Mouse (Mus musculus): ENCODE data around the gene Cacna1g.

DNA sequence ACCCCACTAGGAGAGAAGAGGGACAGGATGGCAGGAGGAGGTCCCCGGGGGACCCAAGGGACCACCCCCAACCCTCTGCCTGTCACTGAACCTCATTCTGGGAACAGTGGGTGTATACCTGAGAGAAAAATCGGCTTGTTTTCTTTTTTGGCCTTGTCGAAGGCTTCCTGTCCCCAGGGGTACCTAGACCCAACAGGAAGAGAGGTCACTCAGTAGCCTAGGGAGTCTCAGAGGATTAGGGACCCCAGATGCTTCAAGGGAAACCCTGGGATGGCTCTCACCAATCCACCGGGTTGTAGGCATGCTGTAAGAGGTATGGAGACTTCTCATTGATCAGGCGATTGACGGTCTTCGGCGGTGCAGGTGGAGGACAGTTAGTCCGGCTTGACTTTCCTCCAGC lies 10.6 kb upstream of the Cacna1g start:
- TF ChIP-seq CTCF (IDR thresholded peaks at IDR 0.05; ENCODE audit: low read depth) (no peak), EP300 (IDR thresholded peaks at IDR 0.05; ENCODE audit: low read depth) (no peak)

Measured in liver, postnatal 0 days (tissue).